Mouse (Mus musculus): ENCODE measurements around the gene Frmd4b.

DNA sequence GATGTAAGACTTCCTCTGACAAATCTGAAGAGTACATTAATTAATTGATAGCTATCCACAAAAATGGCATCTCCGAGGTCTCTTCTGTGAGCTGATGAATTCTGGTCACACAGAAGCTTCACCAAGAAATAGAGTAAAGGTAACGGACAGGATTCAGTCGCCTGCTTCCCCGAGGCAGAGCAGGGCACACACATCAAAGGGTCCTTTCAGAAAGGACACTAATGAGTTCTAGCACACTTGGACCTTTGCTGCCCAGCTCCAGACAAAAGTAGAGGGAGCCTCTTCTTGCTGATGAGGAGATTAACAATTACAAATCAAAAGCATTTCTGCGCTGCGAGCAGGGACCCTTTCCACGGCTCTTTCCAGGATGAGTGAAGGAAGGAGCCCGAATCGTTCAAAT lies 159.0 kb downstream of the Frmd4b start:
- no peak for TF ChIP-seq ZNF384 (IDR thresholded peaks at IDR 0.05; ENCODE audit: low read depth, low read length)
- TF ChIP-seq HCFC1 (IDR thresholded peaks at IDR 0.05; ENCODE audit: borderline replicate concordance, insufficient read depth, low read length): no peak
- no peak for TF ChIP-seq MAFK (IDR thresholded peaks at IDR 0.05; ENCODE audit: insufficient read depth, low read depth, low read length)
